Mouse (Mus musculus) embryonic stem cell, embryonic (primary cell): ENCODE measurements at regions not wholly inside any gene's neighbourhood (a gene's known extent, or its start where the extent isn't known, plus 50 kb on each side); places are given as distances from the start of the nearest gene placed in this dataset.

Experiments used
- CTCF ChIA-PET, 4 experiments: fragments of 300-600 bp in 2 of 4; fragments of 350-600 bp in 2 of 4; sonication (Branson Sonifier 250); formaldehyde crosslinking; loops; one replicate each; lab custom pipeline; 2022; ENCODE audit warnings: inconsistent platforms in 2 of 4; lab: Charles Lee
- POLR2A ChIA-PET, 4 experiments: fragments of 300-600 bp in 2 of 4; fragments of 350-600 bp in 2 of 4; sonication (Branson Sonifier 250); formaldehyde crosslinking; loops; one replicate each; lab custom pipeline; 2022; ENCODE audit warnings: antibody characterized with exemption in 4 of 4, inconsistent platforms in 1 of 4; lab: Charles Lee

- ChIA-PET POLR2A (interaction anchor here in 3 of 4 experiments (0.8 to 8.7 kb wide), 23 partner anchors 8 to 176 kb away, joined by 3 to 191 read pairs (median 6); partner anchors contain the start of gene Jmjd1c (in 1 of the 3)), CTCF (interaction anchor here in 2 of 4 experiments (0.7 to 1.8 kb wide), 2 partner anchors 11 to 173 kb away, joined by 3 to 8 read pairs; no protein-coding TSS in a partner anchor)
These were observed 171.5 kb upstream of the Jmjd1c start for GRCm38 (mm10) chr10:66924418-66924817.

GRCm38 (mm10) chr10:66925553-66926127 is 170.3 kb upstream of the Jmjd1c start:
- ChIA-PET POLR2A (interaction anchor here in 3 of 4 experiments (0.7 to 8.7 kb wide), 29 partner anchors 8 to 175 kb away, joined by 3 to 191 read pairs (median 5); partner anchors contain the start of gene Jmjd1c (in 1 of the 3)), CTCF (interaction anchor here (0.6 to 1.8 kb wide), 7 partner anchors 12 to 521 kb away, joined by 3 to 10 read pairs (median 4); no protein-coding TSS in a partner anchor)

GRCm38 (mm10) chr10:66927651-66928050 is 168.3 kb upstream of the Jmjd1c start:
- ChIA-PET CTCF (interaction anchor here in 1 of 4 experiments (0.6 kb wide), 1 partner anchor 233 kb away, joined by 3 read pairs; no protein-coding TSS in a partner anchor), POLR2A (interaction anchor here in 2 of 4 experiments (1.2 to 8.7 kb wide), 3 partner anchors 10 to 42 kb away, joined by 4 to 94 read pairs (median 8); no protein-coding TSS in a partner anchor)

DNA sequence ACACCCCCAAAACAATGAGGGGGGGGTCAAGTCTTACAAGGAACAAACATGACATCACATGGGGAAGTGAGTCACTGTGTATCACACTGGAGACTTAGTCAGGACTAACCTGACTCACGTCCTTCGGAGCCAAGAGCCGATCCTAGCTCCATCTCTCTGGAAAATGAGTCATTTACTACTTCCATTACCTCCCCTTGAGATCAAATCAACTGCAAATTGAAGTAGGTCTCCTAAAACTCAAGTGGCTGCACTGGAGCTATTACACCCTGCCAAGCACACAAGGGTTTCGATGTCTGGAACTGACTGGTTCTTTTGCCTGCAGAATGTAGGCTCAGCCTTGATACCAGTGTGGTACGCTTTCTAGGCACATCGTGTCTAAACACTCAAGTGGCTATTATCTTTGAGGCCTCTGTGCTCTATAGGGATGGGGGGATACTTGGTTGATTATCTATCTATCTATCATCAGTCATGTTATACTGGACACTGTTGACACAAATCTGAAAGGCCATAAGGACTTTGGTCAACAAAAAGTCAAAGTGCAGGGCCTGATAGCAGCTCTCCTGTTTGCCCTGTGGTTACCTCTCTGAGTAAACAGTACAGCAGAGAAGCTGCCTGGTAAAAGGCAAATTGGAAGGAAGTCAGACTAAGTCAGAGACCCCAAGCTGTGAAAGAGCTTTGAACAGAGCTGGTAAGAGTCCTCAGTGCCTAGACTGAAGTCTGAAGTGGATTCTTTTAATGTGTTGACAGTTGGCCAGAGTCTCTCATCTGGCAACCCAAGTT is 167.5 kb upstream of the Jmjd1c start:
- CTCF ChIA-PET = interaction anchor here in 2 of 4 experiments (0.6 kb wide), 2 partner anchors 244 to 245 kb away, joined by 6 to 9 read pairs; no protein-coding TSS in a partner anchor
- POLR2A ChIA-PET = interaction anchor here in 2 of 4 experiments (1.0 to 8.7 kb wide), 7 partner anchors 8 to 75 kb away, joined by 3 to 94 read pairs (median 4); no protein-coding TSS in a partner anchor

DNA sequence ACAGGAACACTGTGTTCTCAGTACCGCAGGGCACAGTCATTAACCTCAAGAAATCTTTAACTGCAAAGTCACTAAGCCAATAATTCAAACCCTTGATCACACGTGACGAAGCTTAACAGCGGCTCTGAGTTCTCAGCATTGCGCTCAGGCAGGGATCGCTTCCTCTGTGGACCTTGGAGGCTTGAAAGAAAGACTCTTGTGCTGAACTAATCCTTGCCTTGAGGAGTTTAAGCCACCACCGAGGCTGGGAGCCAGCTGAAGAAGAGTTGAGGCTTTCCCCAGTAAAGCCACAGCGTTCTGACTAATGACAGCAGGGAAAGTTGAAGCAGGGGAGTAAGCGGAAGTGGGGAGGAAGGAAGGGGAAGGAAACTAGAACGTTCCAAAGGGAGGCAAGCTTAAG is 165.4 kb upstream of the Jmjd1c start:
- ChIA-PET POLR2A (interaction anchor here in 3 of 4 experiments (0.6 to 2.9 kb wide), 15 partner anchors 9 to 718 kb away, joined by 3 to 17 read pairs (median 4); no protein-coding TSS in a partner anchor), CTCF (interaction anchor here in 2 of 4 experiments (0.5 to 0.9 kb wide), 2 partner anchors 10 kb away, joined by 3 to 4 read pairs; no protein-coding TSS in a partner anchor)

GRCm38 (mm10) chr10:66931505-66931904 is 164.4 kb upstream of the Jmjd1c start:
- POLR2A ChIA-PET = interaction anchor here in 3 of 4 experiments (1.1 to 2.9 kb wide), 6 partner anchors 10 to 79 kb away, joined by 3 to 17 read pairs (median 4); no protein-coding TSS in a partner anchor
- CTCF ChIA-PET = no interaction called here

GRCm38 (mm10) chr10:66932544-66932943 is 163.4 kb upstream of the Jmjd1c start:
- CTCF ChIA-PET = no interaction called here
- POLR2A ChIA-PET = interaction anchor here in 1 of 4 experiments (1.1 kb wide), 1 partner anchor 78 kb away, joined by 3 read pairs; no protein-coding TSS in a partner anchor

- ChIA-PET POLR2A (no interaction called here), CTCF (no interaction called here)
These were observed 162.2 kb upstream of the Jmjd1c start for GRCm38 (mm10) chr10:66933689-66934088.

GRCm38 (mm10) chr10:66935731-66936130 is 160.2 kb upstream of the Jmjd1c start:
- CTCF ChIA-PET = interaction anchor here in 1 of 4 experiments (0.6 to 0.7 kb wide), 2 partner anchors 75 to 178 kb away, joined by 3 to 6 read pairs; no protein-coding TSS in a partner anchor
- POLR2A ChIA-PET = interaction anchor here in 3 of 4 experiments (0.6 to 1.6 kb wide), 9 partner anchors 11 to 71 kb away, joined by 3 to 6 read pairs (median 3); no protein-coding TSS in a partner anchor

DNA sequence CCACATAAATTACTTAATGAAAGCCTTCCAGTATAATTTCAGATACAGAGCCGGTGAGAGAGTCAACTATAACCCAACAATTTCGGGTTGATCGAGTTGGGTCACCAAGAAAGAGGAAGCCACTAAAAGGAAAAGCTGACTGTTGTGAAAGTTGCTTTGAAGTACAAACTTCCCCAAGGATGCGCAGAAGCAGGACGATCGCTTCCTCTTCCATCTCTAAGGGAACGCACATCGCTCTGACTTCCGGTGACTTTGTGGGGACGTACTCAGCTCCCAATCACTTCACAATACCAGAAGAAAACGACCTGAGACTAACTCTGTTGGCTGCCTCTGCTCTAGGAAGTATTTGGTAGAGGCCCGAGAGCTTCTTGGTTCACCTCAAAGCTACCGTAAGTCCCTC is 158.8 kb upstream of the Jmjd1c start:
- ChIA-PET CTCF (no interaction called here), POLR2A (interaction anchor here in 3 of 4 experiments (0.9 to 2.9 kb wide), 22 partner anchors 8 to 163 kb away, joined by 3 to 18 read pairs (median 4); no protein-coding TSS in a partner anchor)

- POLR2A ChIA-PET = interaction anchor here in 1 of 4 experiments (0.7 kb wide), 1 partner anchor 24 kb away, joined by 3 read pairs; no protein-coding TSS in a partner anchor
- CTCF ChIA-PET = no interaction called here
These were observed 155.6 kb upstream of the Jmjd1c start for GRCm38 (mm10) chr10:66940368-66940767.

DNA sequence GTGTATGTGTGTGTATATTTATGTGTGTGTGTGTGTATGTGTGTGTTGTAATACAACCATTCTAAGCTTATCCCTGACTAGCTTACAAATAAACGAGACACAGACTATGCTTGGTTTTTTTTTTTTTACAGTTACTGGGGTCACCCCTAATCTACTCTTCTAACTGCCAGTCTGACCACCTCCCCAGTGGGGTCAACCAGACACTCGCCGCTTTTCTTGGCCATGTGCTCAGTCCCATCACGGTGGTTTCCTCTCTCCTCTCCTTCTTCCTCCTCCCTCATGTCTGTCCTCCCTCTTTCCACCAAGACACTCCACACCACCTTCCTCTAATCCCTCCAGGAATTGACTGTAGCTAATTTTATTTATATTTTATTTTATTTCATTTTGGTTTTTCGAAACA is 155.0 kb upstream of the Jmjd1c start:
- ChIA-PET POLR2A (interaction anchor here in 1 of 4 experiments (0.7 kb wide), 1 partner anchor 25 kb away, joined by 3 read pairs; no protein-coding TSS in a partner anchor), CTCF (no interaction called here)

GRCm38 (mm10) chr10:66941974-66942373 is 154.0 kb upstream of the Jmjd1c start:
- ChIA-PET CTCF (no interaction called here), POLR2A (interaction anchor here in 3 of 4 experiments (0.6 to 1.4 kb wide), 3 partner anchors 21 to 61 kb away, joined by 4 to 5 read pairs (median 5); no protein-coding TSS in a partner anchor)

DNA sequence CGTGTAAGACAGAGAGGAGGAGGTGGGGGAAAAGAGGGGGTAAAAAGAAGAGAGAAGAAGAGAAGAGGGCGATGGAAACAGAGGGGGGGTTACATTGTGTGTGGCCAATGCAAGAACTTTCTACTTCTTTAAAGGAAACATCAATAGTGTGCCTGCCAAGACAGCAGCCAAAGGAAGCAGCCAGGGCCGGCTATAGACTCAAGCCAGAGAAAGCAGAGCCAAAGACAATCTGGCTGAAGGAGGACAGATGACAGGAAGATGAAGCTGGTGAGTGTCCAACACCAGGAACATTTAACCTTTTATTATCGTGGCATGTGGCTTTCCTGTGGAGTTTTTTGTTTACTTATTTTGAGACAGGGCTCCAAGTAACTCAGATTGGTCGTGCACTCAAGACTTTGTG is 152.1 kb upstream of the Jmjd1c start:
- CTCF ChIA-PET = no interaction called here
- POLR2A ChIA-PET = interaction anchor here in 1 of 4 experiments (0.8 to 0.9 kb wide), 2 partner anchors 9 to 59 kb away, joined by 3 read pairs; no protein-coding TSS in a partner anchor

DNA sequence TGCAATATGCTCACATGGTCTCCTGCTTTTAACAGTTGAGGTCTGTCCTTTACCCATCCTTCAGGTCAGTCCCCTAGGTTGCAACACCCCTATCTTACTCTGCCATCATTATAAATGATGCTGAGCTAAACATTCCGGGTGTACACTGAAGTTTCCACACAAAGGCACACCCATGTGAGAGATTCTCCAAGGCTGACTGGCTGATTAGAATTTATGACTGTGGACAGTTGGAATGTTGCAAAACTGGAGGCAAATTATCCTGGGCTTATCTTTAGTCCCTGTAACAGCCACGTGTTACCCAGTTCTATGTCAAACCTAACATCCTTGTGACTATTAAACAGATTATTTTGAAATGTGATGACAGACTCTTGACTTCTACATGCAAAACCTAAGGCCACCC is 149.8 kb upstream of the Jmjd1c start:
- CTCF ChIA-PET = no interaction called here
- POLR2A ChIA-PET = interaction anchor here in 1 of 4 experiments (2.0 to 2.1 kb wide), 2 partner anchors 24 to 57 kb away, joined by 5 to 6 read pairs; no protein-coding TSS in a partner anchor

DNA sequence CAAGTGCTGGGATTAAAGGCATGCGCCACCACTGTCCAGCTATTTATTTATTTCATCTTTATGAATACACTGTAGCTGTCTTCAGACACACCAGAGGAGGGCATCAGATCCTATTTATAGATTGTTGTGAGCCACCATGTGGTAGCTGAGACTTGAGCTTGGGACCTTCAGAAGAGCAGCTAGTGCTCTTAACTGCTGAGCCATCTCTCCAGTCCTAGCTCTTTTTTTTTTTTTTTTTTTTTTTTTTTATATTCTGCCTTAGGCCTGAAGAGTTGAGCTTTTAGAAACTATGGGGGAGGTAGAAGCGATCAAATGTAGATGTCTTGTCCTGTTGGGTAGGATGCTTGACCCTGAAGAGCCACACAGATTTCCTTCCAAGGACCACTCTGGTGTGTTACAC is 147.6 kb upstream of the Jmjd1c start:
- POLR2A ChIA-PET = interaction anchor here in 3 of 4 experiments (0.6 to 2.2 kb wide), 9 partner anchors 9 to 225 kb away, joined by 3 to 11 read pairs (median 5); no protein-coding TSS in a partner anchor
- CTCF ChIA-PET = interaction anchor here in 1 of 4 experiments (0.6 kb wide), 2 partner anchors 72 to 76 kb away, joined by 3 read pairs; no protein-coding TSS in a partner anchor

- ChIA-PET CTCF (no interaction called here), POLR2A (interaction anchor here in 2 of 4 experiments (0.6 to 3.0 kb wide), 6 partner anchors 19 to 85 kb away, joined by 3 to 11 read pairs (median 3); no protein-coding TSS in a partner anchor)
These were observed 145.5 kb upstream of the Jmjd1c start for GRCm38 (mm10) chr10:66950441-66950840.
